Mouse (Mus musculus) CH12.LX (cell line): ENCODE results near the gene Btbd8. TPM values are rescaled to one million over a fixed set of nuclear protein-coding genes. Genes with fewer than 3 reads are reported as not detected.

Experiments
- DNase-seq: peaks from one replicate; pipeline ENCODE4 v3.0.0-alpha.2; 2013; ENCODE audit errors: extremely low read depth
- H3K27ac ChIP-seq: 2 replicates; pipeline ENCODE4 v1.5.1; 2012; ENCODE audit warnings: low read depth, mild to moderate bottlenecking, control low read depth, moderate library complexity; ENCODE audit not compliant: insufficient read depth
- H3K27me3 ChIP-seq: replicated peaks from 2 replicates; pipeline ENCODE3; 2012; ENCODE audit warnings: inconsistent platforms
- H3K36me3 ChIP-seq, 2 experiments: replicated peaks in 1 of 2; 2 replicates each; pipeline versions ENCODE3 to v1.6.1; 2012; ENCODE audit warnings: inconsistent platforms in 1 of 2, low read length in 1 of 2, mild to moderate bottlenecking in 1 of 2, mixed read lengths in 1 of 2, moderate library complexity in 1 of 2; ENCODE audit not compliant: control insufficient read depth in 1 of 2, insufficient read depth in 1 of 2
- H3K4me1 ChIP-seq, 2 experiments: 2 replicates each; pipeline ENCODE4 v1.6.1; 2012; ENCODE audit warnings: inconsistent platforms in 1 of 2, moderate library complexity in 1 of 2; ENCODE audit not compliant: insufficient read depth in 2 of 2, control insufficient read depth in 1 of 2
- H3K4me2 ChIP-seq: 2 replicates; pipeline ENCODE4 v1.6.1; 2012; ENCODE audit warnings: low read depth, mild to moderate bottlenecking, control low read depth; ENCODE audit not compliant: poor library complexity, insufficient read depth, severe bottlenecking
- H3K4me3 ChIP-seq, 3 experiments: fragments of 150-350 bp in 1 of 3; sonication (generic) in 1 of 3; replicated peaks in 1 of 3; 2 replicates each; pipeline versions ENCODE3 to v1.5.1; 2011 to 2012; ENCODE audit warnings: low read depth in 2 of 3, low read length in 2 of 3, mild to moderate bottlenecking in 2 of 3, moderate library complexity in 2 of 3, control low read depth in 1 of 3, improper control_type of control experiment in 1 of 3, inconsistent platforms in 1 of 3, mixed read lengths in 1 of 3; ENCODE audit not compliant: poor library complexity in 1 of 3
- H3K79me2 ChIP-seq: replicated peaks from 2 replicates; pipeline ENCODE4 v1.6.1; 2012; ENCODE audit warnings: mild to moderate bottlenecking, moderate library complexity; ENCODE audit not compliant: control insufficient read depth, poor library complexity, insufficient read depth, severe bottlenecking; ENCODE audit errors: extremely low read depth
- H3K9ac ChIP-seq: 2 replicates; pipeline ENCODE4 v1.6.1; 2012; ENCODE audit warnings: low read depth, mild to moderate bottlenecking, control low read depth, moderate library complexity; ENCODE audit not compliant: insufficient read depth
- H3K9me3 ChIP-seq: replicated peaks from 2 replicates; pipeline ENCODE3; 2012; ENCODE audit warnings: low read length, inconsistent platforms, mixed read lengths
- CHD1 ChIP-seq: IDR thresholded peaks from 2 replicates; pipeline ENCODE4 v1.6.1; 2012; ENCODE audit warnings: low read depth, low read length, improper control_type of control experiment, inconsistent platforms
- CTCF ChIP-seq, 2 experiments: IDR thresholded peaks in 1 of 2; conservative IDR thresholded peaks in 1 of 2; 2 replicates each; pipeline ENCODE4 v1.5.1; 2011 to 2012; ENCODE audit warnings: low read depth in 2 of 2, low read length in 2 of 2, improper control_type of control experiment in 1 of 2, inconsistent platforms in 1 of 2, mild to moderate bottlenecking in 1 of 2, moderate library complexity in 1 of 2
- E2F4 ChIP-seq: IDR thresholded peaks from 2 replicates; pipeline ENCODE4 v1.6.1; 2011; ENCODE audit warnings: low read depth, low read length, improper control_type of control experiment; ENCODE audit not compliant: insufficient replicate concordance
- ELF1 ChIP-seq: IDR thresholded peaks from 2 replicates; pipeline ENCODE4 v1.6.1; 2014; ENCODE audit warnings: low read depth, mild to moderate bottlenecking, inconsistent platforms, low read length, improper control_type of control experiment
- ETS1 ChIP-seq: conservative IDR thresholded peaks from 2 replicates; pipeline ENCODE4 v1.6.1; 2012; ENCODE audit warnings: low read depth, mild to moderate bottlenecking, inconsistent platforms, low read length, improper control_type of control experiment, moderate library complexity
- GABPA ChIP-seq: IDR thresholded peaks from 2 replicates; pipeline ENCODE4 v1.6.1; 2012; ENCODE audit warnings: low read depth, low read length, improper control_type of control experiment, inconsistent platforms; ENCODE audit not compliant: insufficient replicate concordance
- IRF4 ChIP-seq: IDR thresholded peaks from 2 replicates; pipeline ENCODE4 v1.6.1; 2014; ENCODE audit warnings: low read depth, mild to moderate bottlenecking, inconsistent platforms, low read length, improper control_type of control experiment
- JUND ChIP-seq: conservative IDR thresholded peaks from 2 replicates; pipeline ENCODE4 v1.6.1; 2011; ENCODE audit warnings: low read depth, low read length, improper control_type of control experiment
- KAT2A ChIP-seq: IDR thresholded peaks from 2 replicates; pipeline ENCODE4 v1.6.1; 2012; ENCODE audit warnings: low read length, improper control_type of control experiment, inconsistent platforms; ENCODE audit not compliant: insufficient replicate concordance
- MAFK ChIP-seq: IDR thresholded peaks from 2 replicates; pipeline ENCODE4 v1.6.1; 2011; ENCODE audit warnings: low read length, improper control_type of control experiment; ENCODE audit not compliant: insufficient replicate concordance
- MAX ChIP-seq: IDR thresholded peaks from 2 replicates; pipeline ENCODE4 v1.6.1; 2011; ENCODE audit warnings: low read length, improper control_type of control experiment
- MAZ ChIP-seq: IDR thresholded peaks from 2 replicates; pipeline ENCODE4 v1.6.1; 2012; ENCODE audit warnings: low read depth, mild to moderate bottlenecking, inconsistent platforms, low read length, improper control_type of control experiment, moderate library complexity
- MEF2A ChIP-seq: IDR thresholded peaks from 2 replicates; pipeline ENCODE4 v1.6.1; 2014; ENCODE audit warnings: low read depth, mild to moderate bottlenecking, inconsistent platforms, low read length, improper control_type of control experiment, borderline replicate concordance
- MXI1 ChIP-seq: IDR thresholded peaks from 2 replicates; pipeline ENCODE4 v1.6.1; 2011; ENCODE audit warnings: mild to moderate bottlenecking, low read depth, low read length, improper control_type of control experiment
- MYC ChIP-seq: IDR thresholded peaks from 2 replicates; pipeline ENCODE4 v1.6.1; 2011; ENCODE audit warnings: low read depth, mild to moderate bottlenecking, improper control_type of control experiment, low read length
- NELFE ChIP-seq: IDR thresholded peaks from 2 replicates; pipeline ENCODE4 v1.6.1; 2011; ENCODE audit warnings: low read depth, low read length, improper control_type of control experiment
- POLR2A ChIP-seq: IDR thresholded peaks from 2 replicates; pipeline ENCODE4 v1.6.1; 2011; ENCODE audit warnings: low read depth, mild to moderate bottlenecking, improper control_type of control experiment, low read length
- POLR2AphosphoS2 ChIP-seq: IDR thresholded peaks from 2 replicates; pipeline ENCODE4 v1.6.1; 2011; ENCODE audit warnings: low read depth, low read length, improper control_type of control experiment
- RCOR1 ChIP-seq: conservative IDR thresholded peaks from 2 replicates; pipeline ENCODE4 v1.6.1; 2012; ENCODE audit warnings: low read depth, mild to moderate bottlenecking, inconsistent platforms, low read length, improper control_type of control experiment
- SIN3A ChIP-seq: IDR thresholded peaks from 2 replicates; pipeline ENCODE4 v1.6.1; 2012; ENCODE audit warnings: low read length, improper control_type of control experiment, inconsistent platforms
- SMC3 ChIP-seq: IDR thresholded peaks from 2 replicates; pipeline ENCODE4 v1.6.1; 2011; ENCODE audit warnings: low read depth, low read length, improper control_type of control experiment
- UBTF ChIP-seq: IDR thresholded peaks from 2 replicates; pipeline ENCODE4 v1.6.1; 2012; ENCODE audit warnings: low read depth, mild to moderate bottlenecking, inconsistent platforms, low read length, improper control_type of control experiment, moderate library complexity
- USF1 ChIP-seq: IDR thresholded peaks from 2 replicates; pipeline ENCODE4 v1.6.1; 2014; ENCODE audit warnings: low read depth, mild to moderate bottlenecking, inconsistent platforms, low read length, improper control_type of control experiment
- ZC3H11A ChIP-seq: IDR thresholded peaks from 2 replicates; pipeline ENCODE4 v1.6.1; 2012; ENCODE audit warnings: low read depth, mild to moderate bottlenecking, inconsistent platforms, low read length, improper control_type of control experiment
- ZNF384 ChIP-seq: IDR thresholded peaks from 2 replicates; pipeline ENCODE4 v1.6.1; 2012; ENCODE audit warnings: low read depth, low read length, improper control_type of control experiment, inconsistent platforms
- dilution Hi-C: fragments of 300-500 bp; cut with MboI; formaldehyde crosslinking; loops from 2 replicates; pipeline ENCODE4 v1.14.3; 2020; ENCODE audit warnings: low sequenced_read_pairs; ENCODE audit not compliant: extremely low pct_unique_long_range_greater_than_20kb, extremely low pct_ligation_motif_present
- in situ Hi-C: fragments of 300-500 bp; cut with MboI; formaldehyde crosslinking; loops from 3 replicates; pipeline ENCODE4 v1.14.3; 2019; ENCODE audit warnings: low sequenced_read_pairs, low pct_ligation_motif_present, low pct_unique_long_range_greater_than_20kb, mixed read lengths
- polyA plus RNA-seq: library from polyadenylated mRNA; unstranded; fragments of >175 nt; gene quantifications from 2 replicates; pipeline ENCODE4 v1.2.1, GENCODE M21; 2012; ENCODE audit warnings: low read depth; ENCODE audit not compliant: insufficient read length
- total RNA-seq, 2 experiments: library from RNA; depleted of rRNA; stranded (reverse); fragments of 300-350 nt in 1 of 2; fragments of >200 nt in 1 of 2; gene quantifications; 2 replicates each; pipeline ENCODE4 v1.2.3; 2012 to 2014

Btbd8 gene
- total and polyA plus RNA-seq, 3 experiments = 5.1 to 5.9 (median 5.2) TPM

GRCm38 (mm10) chr5:107437464-107438281 lies at the start of gene Btbd8 (continued):
- TF ChIP-seq JUND = no peak

DNA sequence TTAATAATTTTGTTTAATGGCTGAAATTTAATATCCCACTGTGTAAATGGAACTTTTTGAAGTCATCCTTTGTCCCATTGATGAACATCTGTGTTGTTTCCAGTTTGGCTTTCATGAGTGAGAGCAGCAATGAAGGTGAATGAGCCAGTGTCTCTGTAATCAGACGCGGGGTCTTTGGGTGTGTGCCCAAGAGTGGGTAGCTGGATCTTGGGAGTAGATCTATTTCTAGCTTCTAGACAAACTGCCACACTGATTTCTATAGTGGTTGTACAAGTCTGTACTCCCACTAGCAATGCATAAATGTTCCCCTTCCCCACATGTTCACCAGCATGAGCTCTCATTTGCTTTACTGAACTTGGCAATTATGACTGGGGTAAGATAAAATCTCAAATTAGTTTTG lies 48.4 kb upstream of the Btbd8 start:
- TF ChIP-seq USF1 (no peak), NELFE (no peak), MAX (no peak), MAFK (no peak), RCOR1 (no peak), ETS1 (no peak), GABPA (no peak), SMC3 (no peak), MXI1 (no peak), CHD1 (no peak)
- H3K36me3 ChIP-seq = peaks cover 0 to 3% of the 10 kb centered on the region in 2 experiments
- in situ Hi-C loops (no loop called here), dilution Hi-C loops (no loop called here)
- H3K27ac ChIP-seq = no peak overlapping the region
- no peak overlapping the region for H3K9ac ChIP-seq
- no peaks in the 10 kb centered on the region for H3K4me1 ChIP-seq
- H3K4me3 ChIP-seq = no peak overlapping the region
- H3K27me3 ChIP-seq = no peaks in the 10 kb centered on the region
- DNase-seq = no peak
- H3K4me2 ChIP-seq = no peak overlapping the region
- no peaks in the 10 kb centered on the region for H3K9me3 ChIP-seq
- H3K79me2 ChIP-seq = no peaks in the 10 kb centered on the region

- no peak for DNase-seq
- Histone ChIP-seq H3K9me3 (no peaks in the 10 kb centered on the region), H3K27me3 (no peaks in the 10 kb centered on the region), H3K4me2 (no peak overlapping the region), H3K4me3 (no peak overlapping the region), H3K36me3 (no peaks in the 10 kb centered on the region), H3K79me2 (no peaks in the 10 kb centered on the region), H3K9ac (no peak overlapping the region), H3K4me1 (no peaks in the 10 kb centered on the region), H3K27ac (no peak overlapping the region)
- no peak for TF ChIP-seq KAT2A
- no peak for TF ChIP-seq GABPA
- TF ChIP-seq MEF2A = no peak
- TF ChIP-seq MAFK = no peak
- no peak for TF ChIP-seq E2F4
- no peak for TF ChIP-seq MAX
- TF ChIP-seq NELFE = no peak
- no peak for TF ChIP-seq ZC3H11A
- no peak for TF ChIP-seq ZNF384
- TF ChIP-seq CTCF (conservative IDR thresholded peaks at IDR 0.05 in 1 of 2, IDR thresholded peaks at IDR 0.05 in 1 of 2; ENCODE audit: low read depth in 2 of 2, low read length in 2 of 2) = no peak
- TF ChIP-seq IRF4 = no peak
- TF ChIP-seq UBTF = no peak
- no peak for TF ChIP-seq ELF1
- TF ChIP-seq SIN3A = no peak
- no peak for TF ChIP-seq POLR2A
- no peak for TF ChIP-seq POLR2AphosphoS2
- TF ChIP-seq MYC = no peak
- no peak for TF ChIP-seq MAZ
- TF ChIP-seq CHD1 = no peak
- in situ Hi-C loops (no loop called here), dilution Hi-C loops (no loop called here)
These were observed 43.4 kb upstream of the Btbd8 start for GRCm38 (mm10) chr5:107394437-107394836.
